Mouse (Mus musculus) limb, embryonic 14.5 days (tissue): ENCODE data around the gene Vtcn1. TPM values are rescaled to one million over a fixed set of nuclear protein-coding genes. Genes with fewer than 3 reads are reported as not detected.

Experiments used
- ATAC-seq: fragments of 200-750 bp; cut with Nextera tagmentation; 2 replicates; pipeline ENCODE4 v1.8.0; 2017; ENCODE audit warnings: low read depth, moderate number of reproducible peaks, moderate TSS enrichment; ENCODE audit not compliant: low FRiP score
- DNase-seq: peaks from one replicate; pipeline ENCODE4 v3.0.0-alpha.2; 2015; ENCODE audit warnings: low spot score
- H3K27ac ChIP-seq: fragments of 300-500 bp; sonication (generic); replicated peaks from 2 replicates; pipeline ENCODE4 v1.5.1; 2014; ENCODE audit warnings: low read depth, mild to moderate bottlenecking, low read length, moderate library complexity, mixed read lengths
- H3K27me3 ChIP-seq: fragments of 300-500 bp; sonication (generic); 2 replicates; pipeline ENCODE4 v1.6.1; 2014; ENCODE audit warnings: low read length, mixed read lengths; ENCODE audit not compliant: control insufficient read depth, insufficient read depth
- H3K36me3 ChIP-seq: fragments of 300-500 bp; sonication (generic); 2 replicates; pipeline ENCODE4 v1.6.1; 2014; ENCODE audit warnings: mild to moderate bottlenecking, low read length, moderate library complexity, mixed read lengths; ENCODE audit not compliant: control insufficient read depth, insufficient read depth
- H3K4me1 ChIP-seq: fragments of 300-500 bp; sonication (generic); 2 replicates; pipeline ENCODE4 v1.6.1; 2014; ENCODE audit warnings: antibody characterized with exemption, low read length, mixed read lengths; ENCODE audit not compliant: control insufficient read depth, insufficient read depth
- H3K4me2 ChIP-seq: fragments of 300-500 bp; sonication (generic); replicated peaks from 2 replicates; pipeline ENCODE4 v1.6.1; 2014; ENCODE audit warnings: low read depth, mild to moderate bottlenecking, low read length, moderate library complexity; ENCODE audit not compliant: severe bottlenecking
- H3K4me3 ChIP-seq: fragments of 300-500 bp; sonication (generic); replicated peaks from 2 replicates; pipeline ENCODE4 v1.5.1; 2014; ENCODE audit warnings: low read length
- H3K9ac ChIP-seq: fragments of 300-500 bp; sonication (generic); 2 replicates; pipeline ENCODE4 v1.6.1; 2014; ENCODE audit warnings: mild to moderate bottlenecking, low read depth, low read length, moderate library complexity; ENCODE audit not compliant: severe bottlenecking
- H3K9me3 ChIP-seq: fragments of 300-500 bp; sonication (generic); 2 replicates; pipeline ENCODE4 v1.6.1; 2016; ENCODE audit warnings: low read length; ENCODE audit not compliant: control insufficient read depth
- POLR2A ChIP-seq: fragments of 200-500 bp; IDR thresholded peaks from 2 replicates; pipeline ENCODE4 v1.8.0; 2012; ENCODE audit warnings: inconsistent platforms, mild to moderate bottlenecking, moderate library complexity, borderline replicate concordance; ENCODE audit not compliant: insufficient read depth, insufficient read length; ENCODE audit errors: extremely low read depth
- WGBS: fragments of 180-500 bp; shearing (Covaris S2); extraction: QIAGEN DNeasy Blood & Tissue Kit; methylation state at CpG from one replicate; pipeline ENCODE4 v1.1.7; 2014; 5-methylcytosine and 5-hydroxymethylcytosine counted together
- polyA plus RNA-seq, 2 experiments: library from polyadenylated mRNA; depleted of rRNA in 1 of 2; stranded (reverse) in 1 of 2; unstranded in 1 of 2; fragments of >200 nt; fragmentation: Nextera tagmentation in 1 of 2; extraction: Ambion mirVana in 1 of 2; gene quantifications; 2 replicates each; pipeline versions ENCODE4 v1.2.1 to v1.2.3; 2012 to 2014

Vtcn1 gene
- 0.17 and 0.34 TPM in 2 replicates for polyA plus RNA-seq (2012; rRNA removed)
- 0.22 and 0.47 TPM in 2 replicates for polyA plus RNA-seq (2014; fragmentation: Nextera tagmentation; extraction: Ambion mirVana)

DNA sequence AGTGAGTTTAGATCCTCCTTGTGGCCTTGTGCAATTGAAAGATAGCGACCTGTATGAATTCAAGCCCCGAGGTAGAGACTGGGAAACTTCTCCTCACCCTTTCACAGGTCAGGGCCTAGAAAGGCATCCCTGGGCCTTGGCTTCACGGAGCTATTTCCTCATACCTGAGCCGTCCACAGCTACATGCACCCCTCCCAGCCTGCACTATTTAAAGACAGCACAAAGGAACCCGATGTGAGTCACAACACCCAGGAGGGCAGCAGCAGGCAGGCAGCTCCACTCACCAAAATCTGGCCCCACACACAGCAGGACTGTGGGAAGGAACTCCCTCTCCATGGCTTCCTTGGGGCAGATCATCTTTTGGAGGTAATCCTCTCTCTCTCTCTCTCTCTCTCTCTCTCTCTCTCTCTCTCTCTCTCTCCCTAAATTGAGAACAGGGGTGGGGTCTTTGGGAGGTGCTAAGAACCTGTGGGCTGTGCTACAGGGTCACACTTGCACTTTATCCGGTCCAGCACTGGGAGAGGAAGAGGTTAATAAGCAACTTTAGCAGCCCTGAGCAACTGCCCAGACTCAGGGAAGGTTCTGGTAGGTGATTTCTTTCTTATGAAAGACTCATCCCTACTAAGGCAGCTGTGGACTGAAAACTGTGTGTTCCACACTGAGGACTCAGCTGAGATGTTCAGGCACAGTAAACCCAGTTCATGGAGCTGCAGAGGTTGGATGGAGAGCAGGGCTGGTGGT, at the start of gene Vtcn1:
TSS of gene Vtcn1 (plus strand) at position 235 of the 741 bp plus-strand sequence.
- WGBS: 50% methylated on average over 6 of the region's 6 CpGs
- Histone ChIP-seq H3K9ac (no peak within 1 kb of the TSS), H3K4me1 (no peaks in the 10 kb centered on the region), H3K4me3 (no peak within 1 kb of the TSS), H3K27ac (no peak within 1 kb of the TSS), H3K36me3 (no peaks in the 10 kb centered on the region), H3K4me2 (no peak within 1 kb of the TSS), H3K27me3 (no peaks in the 10 kb centered on the region), H3K9me3 (no peaks in the 10 kb centered on the region)
- no peak for DNase-seq
- ATAC-seq: no peak
- no peak for TF ChIP-seq POLR2A

DNA sequence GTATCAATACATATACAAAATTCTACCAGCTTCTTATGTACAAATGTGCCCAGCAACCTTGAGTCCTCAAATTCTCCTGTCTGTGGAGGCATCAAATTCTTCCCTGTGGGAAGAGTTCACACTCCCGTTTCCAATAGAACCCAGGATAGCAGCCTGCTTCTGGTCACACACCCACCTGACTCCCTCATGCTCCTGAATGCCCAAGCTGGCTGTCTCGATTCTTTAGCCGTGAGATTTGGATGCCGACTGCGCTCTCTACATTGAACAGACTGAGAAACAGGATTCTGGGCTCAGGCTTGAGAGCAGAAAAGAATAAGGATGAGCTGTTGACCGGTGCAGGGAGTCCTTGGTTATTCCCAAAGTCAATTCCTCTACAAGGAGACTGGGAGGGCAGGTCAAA, 48.3 kb upstream of the Vtcn1 start:
- ATAC-seq (no peak), DNase-seq (no peak)
- Histone ChIP-seq H3K9me3 (no peaks in the 10 kb centered on the region), H3K4me2 (no peak overlapping the region), H3K4me3 (no peak overlapping the region), H3K9ac (no peak overlapping the region), H3K4me1 (no peaks in the 10 kb centered on the region), H3K27ac (no peak overlapping the region), H3K27me3 (no peaks in the 10 kb centered on the region), H3K36me3 (no peaks in the 10 kb centered on the region)
- WGBS: 86% methylated on average over 6 of the region's 6 CpGs
- TF ChIP-seq POLR2A: no peak

DNA sequence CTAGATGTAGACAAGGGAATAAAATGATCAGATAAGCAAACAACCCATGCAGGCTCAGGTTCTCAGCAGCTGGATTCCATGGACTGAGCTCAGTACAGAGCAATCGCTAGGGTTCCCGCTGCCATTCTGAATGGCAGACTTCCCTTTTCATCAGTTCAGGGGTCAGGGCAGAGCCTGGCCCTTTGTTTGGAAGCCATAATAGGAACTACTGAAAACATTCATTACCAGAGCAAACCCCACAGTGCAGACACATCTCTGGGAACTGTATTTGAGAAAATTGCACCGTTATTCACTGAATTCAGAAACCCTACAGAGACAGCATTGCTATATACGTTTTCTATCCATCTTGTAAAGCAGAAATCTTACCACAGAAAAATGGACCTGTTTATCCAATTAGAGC, 47.7 kb upstream of the Vtcn1 start:
- WGBS: 79% methylated on average over 4 of the region's 4 CpGs
- no peak overlapping the region for H3K4me2 ChIP-seq
- no peaks in the 10 kb centered on the region for H3K4me1 ChIP-seq
- no peak overlapping the region for H3K4me3 ChIP-seq
- DNase-seq (no peak), ATAC-seq (no peak)
- no peaks in the 10 kb centered on the region for H3K9me3 ChIP-seq
- no peaks in the 10 kb centered on the region for H3K27me3 ChIP-seq
- no peak for TF ChIP-seq POLR2A
- no peak overlapping the region for H3K9ac ChIP-seq
- H3K27ac ChIP-seq: no peak overlapping the region
- no peaks in the 10 kb centered on the region for H3K36me3 ChIP-seq

- no peak for ATAC-seq
- no peak overlapping the region for H3K9ac ChIP-seq
- no peak overlapping the region for H3K4me3 ChIP-seq
- no peaks in the 10 kb centered on the region for H3K4me1 ChIP-seq
- H3K27me3 ChIP-seq: no peaks in the 10 kb centered on the region
- 75% methylated on average over 2 of the region's 2 CpGs for WGBS
- DNase-seq: no peak
- no peaks in the 10 kb centered on the region for H3K9me3 ChIP-seq
- no peak overlapping the region for H3K27ac ChIP-seq
- no peak overlapping the region for H3K4me2 ChIP-seq
- H3K36me3 ChIP-seq: no peaks in the 10 kb centered on the region
- TF ChIP-seq POLR2A: no peak
These were observed 39.2 kb upstream of the Vtcn1 start for GRCm38 (mm10) chr3:100786076-100786475.

GRCm38 (mm10) chr3:100791670-100792069, 33.6 kb upstream of the Vtcn1 start:
- Histone ChIP-seq H3K9me3 (no peaks in the 10 kb centered on the region), H3K9ac (no peak overlapping the region), H3K4me3 (no peak overlapping the region), H3K4me2 (no peak overlapping the region), H3K4me1 (no peaks in the 10 kb centered on the region), H3K36me3 (no peaks in the 10 kb centered on the region), H3K27me3 (no peaks in the 10 kb centered on the region), H3K27ac (no peak overlapping the region)
- ATAC-seq (no peak), DNase-seq (no peak)
- no peak for TF ChIP-seq POLR2A
- 83% methylated on average over 3 of the region's 3 CpGs for WGBS
